Mouse (Mus musculus) liver, postnatal 0 days (tissue): ENCODE measurements at regions not wholly inside any gene's neighbourhood (a gene's known extent, or its start where the extent isn't known, plus 50 kb on each side); places are given as distances from the start of the nearest gene placed in this dataset.

ENCODE experiments used
- CTCF ChIP-seq: sonication (generic); IDR thresholded peaks from 2 replicates; pipeline ENCODE4 v1.5.1; 2016; ENCODE audit warnings: antibody characterized with exemption, low read depth
- EP300 ChIP-seq: IDR thresholded peaks from 2 replicates; pipeline ENCODE4 v1.6.1; 2016; ENCODE audit warnings: antibody characterized with exemption, low read depth, mild to moderate bottlenecking

- no peak for TF ChIP-seq EP300
- no peak for TF ChIP-seq CTCF
These were observed 450.2 kb upstream of the Jag1 start for GRCm38 (mm10) chr2:137566619-137567018.
